Mouse (Mus musculus) CH12.LX (cell line): Measurements from ENCODE around the gene Synj2. TPM values are rescaled to one million over a fixed set of nuclear protein-coding genes. Genes with fewer than 3 reads are reported as not detected.

Source experiments
- DNase-seq: peaks from one replicate; pipeline ENCODE4 v3.0.0-alpha.2; 2013; ENCODE audit errors: extremely low read depth
- H3K27ac ChIP-seq: 2 replicates; pipeline ENCODE4 v1.5.1; 2012; ENCODE audit warnings: low read depth, mild to moderate bottlenecking, control low read depth, moderate library complexity; ENCODE audit not compliant: insufficient read depth
- H3K27me3 ChIP-seq: replicated peaks from 2 replicates; pipeline ENCODE3; 2012; ENCODE audit warnings: inconsistent platforms
- H3K36me3 ChIP-seq, 2 experiments: replicated peaks in 1 of 2; 2 replicates each; pipeline versions ENCODE3 to v1.6.1; 2012; ENCODE audit warnings: inconsistent platforms in 1 of 2, low read length in 1 of 2, mild to moderate bottlenecking in 1 of 2, mixed read lengths in 1 of 2, moderate library complexity in 1 of 2; ENCODE audit not compliant: control insufficient read depth in 1 of 2, insufficient read depth in 1 of 2
- H3K4me1 ChIP-seq, 2 experiments: 2 replicates each; pipeline ENCODE4 v1.6.1; 2012; ENCODE audit warnings: inconsistent platforms in 1 of 2, moderate library complexity in 1 of 2; ENCODE audit not compliant: insufficient read depth in 2 of 2, control insufficient read depth in 1 of 2
- H3K4me2 ChIP-seq: 2 replicates; pipeline ENCODE4 v1.6.1; 2012; ENCODE audit warnings: low read depth, mild to moderate bottlenecking, control low read depth; ENCODE audit not compliant: poor library complexity, insufficient read depth, severe bottlenecking
- H3K4me3 ChIP-seq, 3 experiments: fragments of 150-350 bp in 1 of 3; sonication (generic) in 1 of 3; replicated peaks in 1 of 3; 2 replicates each; pipeline versions ENCODE3 to v1.5.1; 2011 to 2012; ENCODE audit warnings: low read depth in 2 of 3, low read length in 2 of 3, mild to moderate bottlenecking in 2 of 3, moderate library complexity in 2 of 3, control low read depth in 1 of 3, improper control_type of control experiment in 1 of 3, inconsistent platforms in 1 of 3, mixed read lengths in 1 of 3; ENCODE audit not compliant: poor library complexity in 1 of 3
- H3K79me2 ChIP-seq: replicated peaks from 2 replicates; pipeline ENCODE4 v1.6.1; 2012; ENCODE audit warnings: mild to moderate bottlenecking, moderate library complexity; ENCODE audit not compliant: control insufficient read depth, poor library complexity, insufficient read depth, severe bottlenecking; ENCODE audit errors: extremely low read depth
- H3K9ac ChIP-seq: 2 replicates; pipeline ENCODE4 v1.6.1; 2012; ENCODE audit warnings: low read depth, mild to moderate bottlenecking, control low read depth, moderate library complexity; ENCODE audit not compliant: insufficient read depth
- H3K9me3 ChIP-seq: replicated peaks from 2 replicates; pipeline ENCODE3; 2012; ENCODE audit warnings: low read length, inconsistent platforms, mixed read lengths
- CTCF ChIP-seq, 2 experiments: IDR thresholded peaks in 1 of 2; conservative IDR thresholded peaks in 1 of 2; 2 replicates each; pipeline ENCODE4 v1.5.1; 2011 to 2012; ENCODE audit warnings: low read depth in 2 of 2, low read length in 2 of 2, improper control_type of control experiment in 1 of 2, inconsistent platforms in 1 of 2, mild to moderate bottlenecking in 1 of 2, moderate library complexity in 1 of 2
- E2F4 ChIP-seq: IDR thresholded peaks from 2 replicates; pipeline ENCODE4 v1.6.1; 2011; ENCODE audit warnings: low read depth, low read length, improper control_type of control experiment; ENCODE audit not compliant: insufficient replicate concordance
- ELF1 ChIP-seq: IDR thresholded peaks from 2 replicates; pipeline ENCODE4 v1.6.1; 2014; ENCODE audit warnings: low read depth, mild to moderate bottlenecking, inconsistent platforms, low read length, improper control_type of control experiment
- ETS1 ChIP-seq: conservative IDR thresholded peaks from 2 replicates; pipeline ENCODE4 v1.6.1; 2012; ENCODE audit warnings: low read depth, mild to moderate bottlenecking, inconsistent platforms, low read length, improper control_type of control experiment, moderate library complexity
- GABPA ChIP-seq: IDR thresholded peaks from 2 replicates; pipeline ENCODE4 v1.6.1; 2012; ENCODE audit warnings: low read depth, low read length, improper control_type of control experiment, inconsistent platforms; ENCODE audit not compliant: insufficient replicate concordance
- JUN ChIP-seq: IDR thresholded peaks from 2 replicates; pipeline ENCODE4 v1.6.1; 2011; ENCODE audit warnings: low read depth, mild to moderate bottlenecking, low read length, improper control_type of control experiment, moderate library complexity; ENCODE audit not compliant: insufficient read depth
- POLR2AphosphoS2 ChIP-seq: IDR thresholded peaks from 2 replicates; pipeline ENCODE4 v1.6.1; 2011; ENCODE audit warnings: low read depth, low read length, improper control_type of control experiment
- RAD21 ChIP-seq: IDR thresholded peaks from 2 replicates; pipeline ENCODE4 v1.6.1; 2011; ENCODE audit warnings: low read depth, mild to moderate bottlenecking, low read length, improper control_type of control experiment, moderate library complexity
- RCOR1 ChIP-seq: conservative IDR thresholded peaks from 2 replicates; pipeline ENCODE4 v1.6.1; 2012; ENCODE audit warnings: low read depth, mild to moderate bottlenecking, inconsistent platforms, low read length, improper control_type of control experiment
- SIN3A ChIP-seq: IDR thresholded peaks from 2 replicates; pipeline ENCODE4 v1.6.1; 2012; ENCODE audit warnings: low read length, improper control_type of control experiment, inconsistent platforms
- SMC3 ChIP-seq: IDR thresholded peaks from 2 replicates; pipeline ENCODE4 v1.6.1; 2011; ENCODE audit warnings: low read depth, low read length, improper control_type of control experiment
- TBP ChIP-seq: conservative IDR thresholded peaks from 2 replicates; pipeline ENCODE4 v1.6.1; 2011; ENCODE audit warnings: low read depth, low read length, improper control_type of control experiment
- TCF12 ChIP-seq: IDR thresholded peaks from 2 replicates; pipeline ENCODE4 v1.6.1; 2014; ENCODE audit warnings: low read depth, mild to moderate bottlenecking, inconsistent platforms, low read length, improper control_type of control experiment
- USF1 ChIP-seq: IDR thresholded peaks from 2 replicates; pipeline ENCODE4 v1.6.1; 2014; ENCODE audit warnings: low read depth, mild to moderate bottlenecking, inconsistent platforms, low read length, improper control_type of control experiment
- USF2 ChIP-seq: conservative IDR thresholded peaks from 2 replicates; pipeline ENCODE4 v1.6.1; 2011; ENCODE audit warnings: low read depth, low read length, improper control_type of control experiment
- ZC3H11A ChIP-seq: IDR thresholded peaks from 2 replicates; pipeline ENCODE4 v1.6.1; 2012; ENCODE audit warnings: low read depth, mild to moderate bottlenecking, inconsistent platforms, low read length, improper control_type of control experiment
- ZKSCAN1 ChIP-seq: IDR thresholded peaks from 2 replicates; pipeline ENCODE4 v1.6.1; 2012; ENCODE audit warnings: low read depth, inconsistent platforms, low read length, improper control_type of control experiment, borderline replicate concordance
- ZNF384 ChIP-seq: IDR thresholded peaks from 2 replicates; pipeline ENCODE4 v1.6.1; 2012; ENCODE audit warnings: low read depth, low read length, improper control_type of control experiment, inconsistent platforms
- dilution Hi-C: fragments of 300-500 bp; cut with MboI; formaldehyde crosslinking; loops from 2 replicates; pipeline ENCODE4 v1.14.3; 2020; ENCODE audit warnings: low sequenced_read_pairs; ENCODE audit not compliant: extremely low pct_unique_long_range_greater_than_20kb, extremely low pct_ligation_motif_present
- in situ Hi-C: fragments of 300-500 bp; cut with MboI; formaldehyde crosslinking; loops from 3 replicates; pipeline ENCODE4 v1.14.3; 2019; ENCODE audit warnings: low sequenced_read_pairs, low pct_ligation_motif_present, low pct_unique_long_range_greater_than_20kb, mixed read lengths
- polyA plus RNA-seq: library from polyadenylated mRNA; unstranded; fragments of >175 nt; gene quantifications from 2 replicates; pipeline ENCODE4 v1.2.1, GENCODE M21; 2012; ENCODE audit warnings: low read depth; ENCODE audit not compliant: insufficient read length
- total RNA-seq, 2 experiments: library from RNA; depleted of rRNA; stranded (reverse); fragments of 300-350 nt in 1 of 2; fragments of >200 nt in 1 of 2; gene quantifications; 2 replicates each; pipeline ENCODE4 v1.2.3; 2012 to 2014

The Synj2 gene
- total and polyA plus RNA-seq, 3 experiments: 5.3 to 10.9 (median 6.8) TPM

- peak; percentile 23 to 79; a peak in 3 of 4 replicates for TF ChIP-seq CTCF (conservative IDR thresholded peaks at IDR 0.05 in 1 of 2, IDR thresholded peaks at IDR 0.05 in 1 of 2; ENCODE audit: low read depth in 2 of 2, low read length in 2 of 2)
- peak; percentile 31 for TF ChIP-seq SMC3
- TF ChIP-seq RCOR1: no peak
- H3K79me2 ChIP-seq: no peaks in the 10 kb centered on the region
- dilution Hi-C loops: no loop called here
- no peak overlapping the region for H3K9ac ChIP-seq
- no peaks in the 10 kb centered on the region for H3K27me3 ChIP-seq
- peak; percentile 42 for DNase-seq
- no peak overlapping the region for H3K4me2 ChIP-seq
- in situ Hi-C loops: no loop called here
- H3K9me3 ChIP-seq: no peaks in the 10 kb centered on the region
- peaks cover 9 to 32% of the 10 kb centered on the region in 2 experiments; a peak in 3 of 4 replicates for H3K4me1 ChIP-seq
- H3K4me3 ChIP-seq: no peak overlapping the region
- peaks cover 26 to 68% of the 10 kb centered on the region in 2 experiments for H3K36me3 ChIP-seq
- no peak overlapping the region for H3K27ac ChIP-seq
These were observed 47.4 kb upstream of the Synj2 start for GRCm38 (mm10) chr17:5893574-5894148.

- H3K4me2 ChIP-seq: no peak overlapping the region
- in situ Hi-C loops: loop anchor here (5.0 kb wide), 1 partner anchor 99 kb away; no protein-coding TSS in a partner anchor
- DNase-seq: no peak
- H3K79me2 ChIP-seq: no peaks in the 10 kb centered on the region
- peaks cover 34 to 73% of the 10 kb centered on the region in 2 experiments for H3K36me3 ChIP-seq
- no peak overlapping the region for H3K27ac ChIP-seq
- H3K9me3 ChIP-seq: no peaks in the 10 kb centered on the region
- no peak for TF ChIP-seq TBP
- no peak for TF ChIP-seq JUN
- TF ChIP-seq SIN3A: no peak
- TF ChIP-seq ZNF384: no peak
- TF ChIP-seq ZC3H11A: no peak
- TF ChIP-seq, all 38 proteins: peak for 0
- peaks cover 9 to 31% of the 10 kb centered on the region in 2 experiments for H3K4me1 ChIP-seq
- no peak overlapping the region for H3K9ac ChIP-seq
- dilution Hi-C loops: no loop called here
- H3K4me3 ChIP-seq: no peak overlapping the region
- H3K27me3 ChIP-seq: no peaks in the 10 kb centered on the region
These were observed 45.0 kb upstream of the Synj2 start for GRCm38 (mm10) chr17:5896066-5896465.

DNA sequence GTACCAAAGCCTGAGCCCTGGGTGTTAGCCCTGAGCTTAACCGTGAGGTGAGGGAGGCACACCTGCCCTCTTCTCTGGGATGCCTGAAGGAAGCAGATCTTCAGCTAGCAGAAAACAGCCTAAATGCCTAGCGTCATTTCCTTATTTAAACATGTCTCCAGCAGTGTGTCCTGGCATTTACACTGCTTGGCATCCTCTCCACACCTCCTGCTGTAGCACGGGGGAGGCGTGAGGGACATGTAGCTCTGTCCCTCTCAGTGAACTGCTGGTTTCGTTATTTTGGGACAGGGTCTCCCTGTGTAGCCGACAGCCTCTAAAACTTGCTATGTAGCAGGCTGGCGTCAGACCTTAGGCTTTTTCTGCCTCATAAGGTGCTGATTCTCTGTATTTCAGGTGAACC lies 44.5 kb upstream of the Synj2 start:
- Histone ChIP-seq H3K4me3 (no peak overlapping the region), H3K79me2 (no peaks in the 10 kb centered on the region), H3K9me3 (no peaks in the 10 kb centered on the region), H3K4me2 (no peak overlapping the region), H3K36me3 (peaks cover 33 to 75% of the 10 kb centered on the region in 2 experiments), H3K9ac (no peak overlapping the region), H3K4me1 (peaks cover 9 to 33% of the 10 kb centered on the region in 2 experiments), H3K27me3 (no peaks in the 10 kb centered on the region), H3K27ac (no peak overlapping the region)
- in situ Hi-C loops (loop anchor here (5.0 kb wide), 1 partner anchor 99 kb away; no protein-coding TSS in a partner anchor), dilution Hi-C loops (no loop called here)
- DNase-seq: no peak
- no peak for TF ChIP-seq E2F4
- TF ChIP-seq RAD21: no peak
- TF ChIP-seq SMC3: no peak
- TF ChIP-seq USF1: no peak
- TF ChIP-seq ETS1: no peak
- no peak for TF ChIP-seq POLR2AphosphoS2
- TF ChIP-seq ZKSCAN1: no peak
- no peak for TF ChIP-seq ELF1
- no peak for TF ChIP-seq TCF12
- no peak for TF ChIP-seq SIN3A
- no peak for TF ChIP-seq GABPA
- no peak for TF ChIP-seq USF2
